Mouse (Mus musculus) heart, embryonic 15.5 days (tissue): Measurements from ENCODE around the gene Gzmd. TPM values are rescaled to one million over a fixed set of nuclear protein-coding genes. Genes with fewer than 3 reads are reported as not detected.

Source experiments
- ATAC-seq: fragments of 200-750 bp; cut with Nextera tagmentation; replicated peaks from 2 replicates; pipeline ENCODE4 v1.8.0; 2017; ENCODE audit warnings: low read depth, moderate TSS enrichment; ENCODE audit not compliant: insufficient number of reproducible peaks, insufficient read depth, low FRiP score
- H3K27ac ChIP-seq: fragments of 300-500 bp; sonication (generic); 2 replicates; pipeline ENCODE4 v1.5.1; 2015; ENCODE audit warnings: mild to moderate bottlenecking, inconsistent platforms
- H3K27me3 ChIP-seq: fragments of 300-500 bp; sonication (generic); 2 replicates; pipeline ENCODE4 v1.6.1; 2015; ENCODE audit warnings: inconsistent platforms
- H3K36me3 ChIP-seq: fragments of 300-500 bp; sonication (generic); 2 replicates; pipeline ENCODE4 v1.6.1; 2015; ENCODE audit warnings: mild to moderate bottlenecking, inconsistent platforms
- H3K4me1 ChIP-seq: fragments of 300-500 bp; sonication (generic); replicated peaks from 2 replicates; pipeline ENCODE4 v1.6.1; 2015; ENCODE audit warnings: inconsistent platforms
- H3K4me2 ChIP-seq: fragments of 300-500 bp; sonication (generic); 2 replicates; pipeline ENCODE4 v1.6.1; 2015; ENCODE audit warnings: inconsistent platforms, mild to moderate bottlenecking, moderate library complexity
- H3K4me3 ChIP-seq: fragments of 300-500 bp; sonication (generic); 2 replicates; pipeline ENCODE4 v1.5.1; 2015; ENCODE audit warnings: mild to moderate bottlenecking, inconsistent platforms
- H3K9ac ChIP-seq: fragments of 300-500 bp; sonication (generic); 2 replicates; pipeline ENCODE4 v1.6.1; 2015; ENCODE audit warnings: mild to moderate bottlenecking, inconsistent platforms
- H3K9me3 ChIP-seq: fragments of 300-500 bp; sonication (generic); replicated peaks from 2 replicates; pipeline ENCODE4 v1.6.1; 2016; ENCODE audit warnings: inconsistent platforms
- WGBS: fragments of 180-500 bp; shearing (Covaris S2); methylation state at CpG from one replicate; pipeline ENCODE4 v1.1.7; 2015; ENCODE audit warnings: mixed read lengths; 5-methylcytosine and 5-hydroxymethylcytosine counted together
- microRNA-seq: library from miRNA; unstranded; fragments of <30 nt; microRNA quantifications from one replicate; pipeline ENCODE4, GENCODE M21; 2016
- polyA plus RNA-seq: library from polyadenylated mRNA; unstranded; fragments of >200 nt; fragmentation: Nextera tagmentation; extraction: Ambion mirVana; gene quantifications from 2 replicates; pipeline ENCODE4 v1.2.1, GENCODE M21; 2015

The Gzmd gene
- polyA plus RNA-seq, 1 experiment from 2014 or later: not detected

GRCm38 (mm10) chr14:56082016-56082415, 50.4 kb downstream of the Gzmd start:
- 76% methylated on average over 4 of the region's 4 CpGs for WGBS
- Histone ChIP-seq H3K27me3 (no peaks in the 10 kb centered on the region), H3K4me1 (no peaks in the 10 kb centered on the region)

More at GRCm38 (mm10) chr14:56082016-56082415, 50.4 kb downstream of the Gzmd start:
- Histone ChIP-seq H3K4me2 (no peak overlapping the region), H3K9me3 (no peaks in the 10 kb centered on the region), H3K4me3 (no peak overlapping the region), H3K27ac (no peak overlapping the region), H3K36me3 (no peaks in the 10 kb centered on the region), H3K9ac (no peak overlapping the region)
- ATAC-seq: no peak

Small RNA genes within 50 kb of the gene (microRNA-seq; reads per million reads assigned to microRNA genes)
- not detected for gene Mir6949

Other genes with a start within 250 kb of the Gzmd start
- 0.36 and 0.50 TPM in 2 replicates for gene Cbln3, start 248.2 kb downstream of the Gzmd start, polyA plus RNA-seq
- gene Khnyn, start 247.7 kb downstream of the Gzmd start, polyA plus RNA-seq: 9.2 and 12.6 TPM in 2 replicates
- 45.3 and 60.8 TPM in 2 replicates for gene Sdr39u1, start 232.3 kb downstream of the Gzmd start, polyA plus RNA-seq
- 8.9 and 9.6 TPM in 2 replicates for gene Cma1, start 187.9 kb downstream of the Gzmd start, polyA plus RNA-seq
- gene Cma2, start 181.6 kb downstream of the Gzmd start, polyA plus RNA-seq: not detected in 2 replicates
- not detected in 2 replicates for gene Mcpt1, start 114.6 kb downstream of the Gzmd start, polyA plus RNA-seq
- not detected in 2 replicates for gene Mcpt9, start 102.1 kb downstream of the Gzmd start, polyA plus RNA-seq
- 0.19 TPM in 1 of 2 replicates, not detected in the other for gene Mcpt2, start 90.6 kb downstream of the Gzmd start, polyA plus RNA-seq
- 0.75 and 0.88 TPM in 2 replicates for gene Mcpt4, start 70.3 kb downstream of the Gzmd start, polyA plus RNA-seq
- 0.52 and 0.94 TPM in 2 replicates for gene Mcpt8, start 47.3 kb downstream of the Gzmd start, polyA plus RNA-seq
- 0.19 and 0.33 TPM in 2 replicates for gene Ctsg, start 30.0 kb downstream of the Gzmd start, polyA plus RNA-seq
- gene Gzme, start 12.0 kb downstream of the Gzmd start, polyA plus RNA-seq: not detected in 2 replicates
- not detected in 2 replicates for gene Gzmg, start 27.0 kb upstream of the Gzmd start, polyA plus RNA-seq
- gene Gzmn, start 42.0 kb upstream of the Gzmd start, polyA plus RNA-seq: not detected in 2 replicates
- not detected in 2 replicates for gene Gzmf, start 78.8 kb upstream of the Gzmd start, polyA plus RNA-seq
- gene Gzmc, start 102.0 kb upstream of the Gzmd start, polyA plus RNA-seq: not detected in 2 replicates
- 0.16 and 1.6 TPM in 2 replicates for gene Gzmb, start 129.7 kb upstream of the Gzmd start, polyA plus RNA-seq
- 0.09 and 0.20 TPM in 2 replicates for gene Atp12a, start 232.5 kb upstream of the Gzmd start, polyA plus RNA-seq